Mouse (Mus musculus) limb, embryonic 14.5 days (tissue): Measurements from ENCODE around the gene Cdc37l1. TPM values are rescaled to one million over a fixed set of nuclear protein-coding genes. Genes with fewer than 3 reads are reported as not detected.

ENCODE experiments used
- ATAC-seq: fragments of 200-750 bp; cut with Nextera tagmentation; 2 replicates; pipeline ENCODE4 v1.8.0; 2017; ENCODE audit warnings: low read depth, moderate number of reproducible peaks, moderate TSS enrichment; ENCODE audit not compliant: low FRiP score
- DNase-seq: peaks from one replicate; pipeline ENCODE4 v3.0.0-alpha.2; 2015; ENCODE audit warnings: low spot score
- H3K27ac ChIP-seq: fragments of 300-500 bp; sonication (generic); replicated peaks from 2 replicates; pipeline ENCODE4 v1.5.1; 2014; ENCODE audit warnings: low read depth, mild to moderate bottlenecking, low read length, moderate library complexity, mixed read lengths
- H3K27me3 ChIP-seq: fragments of 300-500 bp; sonication (generic); 2 replicates; pipeline ENCODE4 v1.6.1; 2014; ENCODE audit warnings: low read length, mixed read lengths; ENCODE audit not compliant: control insufficient read depth, insufficient read depth
- H3K36me3 ChIP-seq: fragments of 300-500 bp; sonication (generic); 2 replicates; pipeline ENCODE4 v1.6.1; 2014; ENCODE audit warnings: mild to moderate bottlenecking, low read length, moderate library complexity, mixed read lengths; ENCODE audit not compliant: control insufficient read depth, insufficient read depth
- H3K4me1 ChIP-seq: fragments of 300-500 bp; sonication (generic); 2 replicates; pipeline ENCODE4 v1.6.1; 2014; ENCODE audit warnings: antibody characterized with exemption, low read length, mixed read lengths; ENCODE audit not compliant: control insufficient read depth, insufficient read depth
- H3K4me2 ChIP-seq: fragments of 300-500 bp; sonication (generic); replicated peaks from 2 replicates; pipeline ENCODE4 v1.6.1; 2014; ENCODE audit warnings: low read depth, mild to moderate bottlenecking, low read length, moderate library complexity; ENCODE audit not compliant: severe bottlenecking
- H3K4me3 ChIP-seq: fragments of 300-500 bp; sonication (generic); replicated peaks from 2 replicates; pipeline ENCODE4 v1.5.1; 2014; ENCODE audit warnings: low read length
- H3K9ac ChIP-seq: fragments of 300-500 bp; sonication (generic); 2 replicates; pipeline ENCODE4 v1.6.1; 2014; ENCODE audit warnings: mild to moderate bottlenecking, low read depth, low read length, moderate library complexity; ENCODE audit not compliant: severe bottlenecking
- H3K9me3 ChIP-seq: fragments of 300-500 bp; sonication (generic); 2 replicates; pipeline ENCODE4 v1.6.1; 2016; ENCODE audit warnings: low read length; ENCODE audit not compliant: control insufficient read depth
- POLR2A ChIP-seq: fragments of 200-500 bp; IDR thresholded peaks from 2 replicates; pipeline ENCODE4 v1.8.0; 2012; ENCODE audit warnings: inconsistent platforms, mild to moderate bottlenecking, moderate library complexity, borderline replicate concordance; ENCODE audit not compliant: insufficient read depth, insufficient read length; ENCODE audit errors: extremely low read depth
- WGBS: fragments of 180-500 bp; shearing (Covaris S2); extraction: QIAGEN DNeasy Blood & Tissue Kit; methylation state at CpG from one replicate; pipeline ENCODE4 v1.1.7; 2014; 5-methylcytosine and 5-hydroxymethylcytosine counted together
- polyA plus RNA-seq, 2 experiments: library from polyadenylated mRNA; depleted of rRNA in 1 of 2; stranded (reverse) in 1 of 2; unstranded in 1 of 2; fragments of >200 nt; fragmentation: Nextera tagmentation in 1 of 2; extraction: Ambion mirVana in 1 of 2; gene quantifications; 2 replicates each; pipeline versions ENCODE4 v1.2.1 to v1.2.3; 2012 to 2014

Gene Cdc37l1
- polyA plus RNA-seq, 2 experiments = 35.8 to 39.6 TPM

- no peaks in the 10 kb centered on the region for H3K27me3 ChIP-seq
- H3K9me3 ChIP-seq = no peaks in the 10 kb centered on the region
- no peak for ATAC-seq
- TF ChIP-seq POLR2A = no peak
- 34% methylated on average over 5 of the region's 5 CpGs for WGBS
- no peak overlapping the region for H3K4me2 ChIP-seq
- H3K4me1 ChIP-seq = no peaks in the 10 kb centered on the region
- H3K4me3 ChIP-seq = no peak overlapping the region
- peaks cover 72% of the 10 kb centered on the region for H3K36me3 ChIP-seq
- DNase-seq = no peak
- no peak overlapping the region for H3K9ac ChIP-seq
- no peak overlapping the region for H3K27ac ChIP-seq
Observed at GRCm38 (mm10) chr19:29016204-29016765, 26.1 kb downstream of the Cdc37l1 start.

GRCm38 (mm10) chr19:29016786-29017185, 26.6 kb downstream of the Cdc37l1 start:
- Histone ChIP-seq H3K9me3 (no peaks in the 10 kb centered on the region), H3K36me3 (peaks cover 74% of the 10 kb centered on the region), H3K4me3 (no peak overlapping the region), H3K4me1 (no peaks in the 10 kb centered on the region), H3K27me3 (no peaks in the 10 kb centered on the region), H3K27ac (no peak overlapping the region), H3K4me2 (no peak overlapping the region), H3K9ac (no peak overlapping the region)
- 28% methylated on average over 5 of the region's 5 CpGs for WGBS
- ATAC-seq (no peak), DNase-seq (no peak)
- TF ChIP-seq POLR2A = no peak

GRCm38 (mm10) chr19:29019647-29020046, 29.5 kb downstream of the Cdc37l1 start:
- H3K9me3 ChIP-seq = no peaks in the 10 kb centered on the region
- peaks cover 80% of the 10 kb centered on the region for H3K36me3 ChIP-seq
- H3K4me1 ChIP-seq = no peaks in the 10 kb centered on the region
- no peak overlapping the region for H3K27ac ChIP-seq
- WGBS = 94% methylated on average over 3 of the region's 3 CpGs
- DNase-seq (no peak), ATAC-seq (no peak)
- H3K4me3 ChIP-seq = no peak overlapping the region
- H3K4me2 ChIP-seq = no peak overlapping the region
- H3K9ac ChIP-seq = no peak overlapping the region
- no peaks in the 10 kb centered on the region for H3K27me3 ChIP-seq
- TF ChIP-seq POLR2A = no peak

DNA sequence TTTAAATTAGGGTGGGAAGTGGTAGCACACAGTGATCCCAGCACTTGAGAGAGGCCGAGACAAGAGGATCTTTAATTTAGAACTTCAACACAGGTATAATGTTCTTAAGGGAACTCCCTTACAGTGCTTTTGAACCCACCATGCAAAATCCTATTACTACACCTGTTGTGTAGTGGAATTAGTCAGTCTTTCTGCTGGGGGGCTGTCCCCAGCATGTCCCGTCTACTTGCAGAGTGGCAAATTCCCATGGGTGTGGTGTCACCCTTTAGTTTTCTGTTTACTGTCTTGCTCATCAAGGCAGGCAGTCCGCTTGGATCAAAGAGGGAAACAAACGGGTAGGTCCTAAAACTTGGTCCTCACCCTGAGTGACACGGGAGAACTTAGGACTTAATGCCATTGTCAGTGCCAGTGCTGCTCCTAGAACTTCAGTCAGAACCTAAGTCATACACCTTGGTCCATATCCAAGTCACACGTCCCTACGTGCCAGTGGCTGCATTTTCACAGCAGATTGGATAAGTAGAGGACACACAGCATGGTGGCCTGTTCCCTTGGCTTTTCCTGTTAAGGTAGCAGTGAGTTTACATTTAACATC, 31.7 kb downstream of the Cdc37l1 start:
- H3K27ac ChIP-seq = no peak overlapping the region
- H3K9ac ChIP-seq = no peak overlapping the region
- DNase-seq (no peak), ATAC-seq (no peak)
- no peak overlapping the region for H3K4me3 ChIP-seq
- 92% methylated on average over 7 of the region's 7 CpGs for whole genome bisulfite sequencing
- peaks cover 88% of the 10 kb centered on the region for H3K36me3 ChIP-seq
- no peaks in the 10 kb centered on the region for H3K4me1 ChIP-seq
- no peak overlapping the region for H3K4me2 ChIP-seq
- no peaks in the 10 kb centered on the region for H3K27me3 ChIP-seq
- no peaks in the 10 kb centered on the region for H3K9me3 ChIP-seq
- no peak for TF ChIP-seq POLR2A

- Histone ChIP-seq H3K27ac (no peak overlapping the region), H3K4me3 (no peak overlapping the region), H3K4me2 (no peak overlapping the region), H3K4me1 (no peaks in the 10 kb centered on the region), H3K27me3 (no peaks in the 10 kb centered on the region), H3K36me3 (peaks cover 70% of the 10 kb centered on the region), H3K9me3 (no peaks in the 10 kb centered on the region), H3K9ac (no peak overlapping the region)
- DNase-seq (peak; percentile 12), ATAC-seq (no peak)
- no peak for TF ChIP-seq POLR2A
- WGBS = 89% methylated on average over 11 of the region's 11 CpGs
Observed at GRCm38 (mm10) chr19:29024391-29024947, 34.3 kb downstream of the Cdc37l1 start.
